Mouse (Mus musculus) megakaryocyte-erythroid progenitor cell, adult 5-6 weeks (primary cell): Measurements from ENCODE around the gene Camta2. TPM values are rescaled to one million over a fixed set of nuclear protein-coding genes. Genes with fewer than 3 reads are reported as not detected.

ENCODE experiments used
- ATAC-seq: replicated peaks from 2 replicates; pipeline ENCODE4 v1.8.0; 2016; ENCODE audit warnings: mild to moderate bottlenecking, inconsistent platforms; ENCODE audit not compliant: severe bottlenecking, poor library complexity, low FRiP score, low TSS enrichment
- total RNA-seq, 2 experiments: library from RNA; stranded (forward) in 1 of 2; stranded (reverse) in 1 of 2; fragments of 200-1000, 215-1000 nt in 1 of 2; fragments of >200 nt in 1 of 2; fragmentation: Nextera tagmentation in 1 of 2; gene quantifications; 2 replicates each; pipeline ENCODE4 v1.2.3; 2014 to 2017

The Camta2 gene
- total RNA-seq, 2 experiments from 2014 or later = 7.1 to 17.4 TPM

DNA sequence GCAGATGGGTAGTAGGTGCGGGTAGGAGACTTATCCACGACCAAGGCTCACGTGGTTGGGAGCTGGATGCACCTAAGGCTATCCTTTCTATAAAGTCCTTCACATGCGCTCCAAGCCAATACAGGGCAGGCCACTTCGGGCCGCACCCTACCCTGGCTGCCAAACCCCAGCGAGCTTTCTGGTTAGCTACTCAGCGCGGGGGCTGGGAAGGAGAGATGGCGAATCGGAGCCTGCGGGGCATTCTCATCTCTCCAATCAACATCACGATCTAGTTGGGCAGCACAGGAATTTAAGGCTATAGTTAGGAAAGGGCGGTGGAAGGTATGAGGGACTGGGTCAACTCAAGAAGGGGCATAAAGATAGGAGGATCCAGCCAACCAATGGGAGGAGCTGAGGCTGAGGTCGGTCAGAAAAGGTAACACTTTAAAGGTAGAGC, 19.6 kb downstream of the Camta2 start:
- ATAC-seq = no peak

- ATAC-seq = no peak
These were observed 20.4 kb downstream of the Camta2 start for GRCm38 (mm10) chr11:70667271-70668150.

DNA sequence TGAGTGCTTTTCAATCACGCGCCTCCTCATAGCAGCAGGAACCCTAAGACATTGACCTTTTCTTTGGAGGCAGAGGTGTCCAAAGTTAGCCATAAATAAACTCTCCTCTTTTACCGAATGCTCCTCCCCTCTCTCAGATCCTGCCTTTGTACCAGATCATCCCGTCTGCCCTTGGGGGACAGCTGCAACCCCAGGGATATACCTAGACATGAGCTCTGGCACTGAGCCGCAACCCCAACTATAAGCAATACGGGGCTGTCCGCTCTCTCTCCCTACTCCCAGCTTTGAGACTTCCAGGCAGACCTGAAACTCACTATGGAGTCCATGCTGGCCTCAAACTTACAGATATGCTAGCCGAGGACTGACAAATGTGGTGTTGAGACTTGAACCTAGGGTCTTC, 21.2 kb downstream of the Camta2 start:
- ATAC-seq = no peak

- no peak for ATAC-seq
These were observed 23.2 kb downstream of the Camta2 start for GRCm38 (mm10) chr11:70664741-70665140.

DNA sequence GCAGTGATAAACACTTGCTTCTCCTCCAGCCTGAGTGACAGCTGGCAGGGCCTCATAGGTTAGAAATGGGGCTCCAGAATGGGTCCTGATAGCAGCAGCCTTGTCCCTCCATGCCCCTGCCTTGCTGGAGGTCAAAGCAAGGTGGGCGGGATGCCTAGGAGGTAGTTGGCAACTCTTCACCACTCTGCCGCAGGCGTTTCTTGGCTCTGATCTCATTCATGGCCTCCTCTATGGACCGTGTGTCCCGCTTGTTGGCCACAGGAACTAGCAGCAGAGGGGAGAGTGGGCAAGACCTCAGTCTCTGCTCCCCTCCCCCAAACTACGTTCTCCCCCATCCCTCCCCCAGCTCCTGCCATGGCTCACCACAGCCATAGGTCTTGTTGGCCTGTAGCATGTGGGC, 23.9 kb downstream of the Camta2 start:
- no peak for ATAC-seq

DNA sequence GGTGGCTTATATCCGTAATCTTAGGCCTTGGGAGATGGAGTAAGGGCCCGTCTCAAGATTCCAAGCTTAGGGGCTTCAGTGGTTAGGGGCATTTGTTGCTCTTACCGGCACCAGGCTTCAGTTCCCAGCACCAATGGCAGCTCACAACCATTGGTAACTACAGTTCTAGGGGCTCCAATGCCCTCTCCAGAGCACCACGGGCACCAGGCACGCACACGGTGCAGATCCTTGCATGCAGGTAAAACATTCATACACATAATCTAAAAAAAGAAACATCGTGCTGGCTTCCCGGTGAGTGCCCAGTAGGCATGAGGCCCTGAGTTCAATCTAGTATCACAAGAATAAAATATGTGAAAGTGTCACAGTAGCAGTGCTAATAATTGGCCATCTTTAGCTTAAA, 24.8 kb downstream of the Camta2 start:
- no peak for ATAC-seq

DNA sequence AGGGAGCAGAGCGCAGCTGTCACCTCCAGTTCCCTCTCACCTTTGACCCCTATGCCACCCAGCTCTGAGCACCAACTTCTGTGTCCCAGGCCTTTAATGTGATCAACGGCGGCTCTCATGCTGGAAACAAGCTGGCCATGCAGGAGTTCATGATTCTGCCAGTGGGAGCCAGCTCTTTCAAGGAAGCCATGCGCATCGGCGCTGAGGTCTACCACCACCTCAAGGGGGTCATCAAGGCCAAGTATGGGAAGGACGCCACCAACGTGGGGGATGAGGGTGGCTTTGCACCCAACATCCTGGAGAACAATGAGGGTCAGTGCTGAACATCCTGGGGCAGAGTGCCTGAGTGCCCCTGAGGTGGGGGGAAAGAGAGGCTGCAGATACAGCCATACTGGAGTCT, 27.3 kb downstream of the Camta2 start:
- ATAC-seq = no peak

DNA sequence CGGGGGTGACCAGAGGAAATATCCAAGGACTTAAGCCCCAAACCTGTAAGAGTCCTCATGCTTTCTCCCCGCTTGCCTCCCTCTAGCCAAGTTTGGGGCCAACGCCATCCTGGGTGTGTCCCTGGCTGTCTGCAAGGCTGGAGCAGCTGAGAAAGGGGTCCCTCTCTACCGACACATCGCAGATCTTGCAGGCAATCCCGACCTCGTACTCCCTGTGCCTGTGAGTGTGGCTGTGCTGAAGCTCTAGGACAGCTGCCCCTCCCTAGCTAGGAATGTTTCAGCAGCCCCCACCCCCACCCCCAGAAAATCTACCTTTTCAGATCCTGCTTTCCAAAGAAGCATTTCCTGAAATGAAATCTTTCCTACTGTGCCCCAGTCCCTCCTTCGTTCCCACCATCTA, 29.0 kb downstream of the Camta2 start:
- no peak for ATAC-seq

DNA sequence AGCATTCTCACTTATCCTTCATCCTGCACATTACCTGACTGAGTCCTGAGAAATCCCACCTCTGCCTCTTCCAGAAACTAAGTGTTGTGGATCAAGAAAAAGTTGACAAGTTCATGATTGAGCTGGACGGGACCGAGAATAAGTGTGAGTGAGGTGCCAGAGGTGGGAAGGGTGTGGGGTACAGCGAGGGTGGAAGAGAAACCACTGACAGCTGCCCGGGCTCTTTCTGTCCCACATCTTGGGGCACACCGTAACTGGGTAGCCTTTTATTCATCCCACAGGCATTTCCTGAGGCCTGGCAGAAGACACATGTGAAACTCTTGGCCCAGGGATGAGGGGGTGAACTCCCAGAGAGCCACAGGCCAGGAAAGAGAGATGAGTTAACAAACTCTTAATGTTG, 29.4 kb downstream of the Camta2 start:
- ATAC-seq = no peak

GRCm38 (mm10) chr11:70657991-70658390, 29.9 kb downstream of the Camta2 start:
- ATAC-seq = no peak

DNA sequence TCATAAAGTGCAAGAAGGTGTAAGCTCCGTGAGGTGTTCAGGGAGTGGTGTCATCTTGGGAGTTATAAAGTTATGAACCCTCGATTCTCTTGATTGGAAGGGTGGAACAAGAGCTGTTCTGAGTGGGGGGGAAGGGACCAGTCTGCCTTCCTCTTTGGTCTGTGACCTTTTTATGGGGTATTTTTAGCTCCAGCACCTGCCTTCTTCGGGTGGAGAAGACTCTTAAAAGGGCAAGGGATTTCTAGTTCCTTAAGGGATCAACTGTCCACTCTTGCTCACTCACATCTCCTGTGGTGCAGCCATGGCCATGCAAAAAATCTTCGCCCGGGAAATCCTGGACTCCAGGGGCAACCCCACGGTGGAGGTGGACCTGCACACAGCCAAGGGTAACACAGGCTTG, 30.3 kb downstream of the Camta2 start:
- ATAC-seq = no peak

GRCm38 (mm10) chr11:70656964-70657363, 30.9 kb downstream of the Camta2 start, which contains the start of gene Eno3:
Eno3 (plus strand) TSS chr11:70657202.
- ATAC-seq = no peak

DNA sequence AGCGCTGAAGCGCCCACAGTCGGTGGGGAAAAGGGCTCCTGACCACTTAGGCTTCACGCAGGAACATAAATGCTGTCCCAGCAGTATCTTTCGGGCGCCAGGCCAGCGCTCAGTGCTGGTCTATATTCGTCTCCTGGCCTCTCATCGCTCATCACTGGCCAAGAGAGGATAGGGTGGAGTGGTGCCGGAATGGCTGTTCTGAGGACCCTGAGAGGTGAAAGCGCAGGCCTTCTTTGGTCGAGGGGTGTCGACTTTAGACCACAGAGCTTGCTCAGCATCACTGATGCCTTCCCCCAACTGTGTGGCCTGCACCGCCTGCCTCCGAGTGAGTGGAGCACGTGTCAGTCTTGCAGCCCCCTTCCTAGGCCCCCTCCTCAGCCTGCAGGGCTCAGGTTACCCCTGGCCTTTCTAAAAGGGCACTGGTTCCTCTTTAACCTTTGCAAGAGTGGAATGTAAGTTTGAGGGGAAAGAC, 31.4 kb downstream of the Camta2 start:
- ATAC-seq = no peak

DNA sequence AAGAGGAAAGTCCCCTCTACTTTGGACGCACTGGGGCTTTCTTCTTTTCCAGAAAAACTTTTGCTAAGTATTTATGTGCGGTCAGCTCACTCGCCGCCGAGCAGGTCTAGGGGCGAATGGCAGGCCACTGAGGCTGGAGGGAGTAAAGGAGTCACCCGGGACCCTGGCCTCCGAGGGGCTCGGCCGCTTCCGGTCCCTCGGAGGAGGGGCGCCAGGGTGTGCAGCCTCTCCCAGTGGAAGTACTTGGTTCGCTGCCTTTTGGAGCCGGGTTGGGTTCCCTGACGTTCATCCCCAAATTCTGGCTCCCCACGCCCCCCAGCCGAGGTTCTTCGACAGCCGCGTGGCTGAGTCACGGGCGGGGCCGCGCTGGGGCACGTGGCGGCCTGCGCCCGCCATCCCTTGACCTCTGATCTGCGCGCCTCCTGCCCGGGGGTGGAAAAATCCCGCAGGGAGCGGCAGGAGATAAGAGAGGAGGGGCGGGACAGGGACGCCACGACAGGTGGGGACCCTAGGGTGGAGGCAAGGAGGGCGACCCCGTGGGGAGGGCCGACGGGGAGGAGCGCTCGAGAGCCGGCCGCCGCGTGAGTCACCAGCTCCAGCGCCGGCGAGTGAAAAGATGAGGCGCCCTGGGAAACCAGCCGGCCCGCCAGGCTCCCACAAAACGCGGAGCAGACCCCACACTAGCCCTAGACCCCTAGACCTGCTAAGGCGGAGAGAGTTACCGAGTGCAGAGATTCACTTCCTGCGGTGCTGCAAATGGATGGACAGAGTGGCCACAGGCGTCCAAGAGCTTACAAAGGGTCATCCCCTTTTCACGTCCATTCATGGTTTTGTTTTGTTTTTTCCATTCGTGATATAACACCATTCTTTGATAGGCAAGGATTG, 32.1 kb downstream of the Camta2 start:
- ATAC-seq = no peak

- peak; percentile 33 for ATAC-seq
These were observed 32.9 kb downstream of the Camta2 start for GRCm38 (mm10) chr11:70654923-70655570.

GRCm38 (mm10) chr11:70654198-70654922, 33.5 kb downstream of the Camta2 start, which contains the start of gene Pfn1:
Pfn1 (minus strand) TSS chr11:70654644.
- peak; percentile 47 for ATAC-seq

DNA sequence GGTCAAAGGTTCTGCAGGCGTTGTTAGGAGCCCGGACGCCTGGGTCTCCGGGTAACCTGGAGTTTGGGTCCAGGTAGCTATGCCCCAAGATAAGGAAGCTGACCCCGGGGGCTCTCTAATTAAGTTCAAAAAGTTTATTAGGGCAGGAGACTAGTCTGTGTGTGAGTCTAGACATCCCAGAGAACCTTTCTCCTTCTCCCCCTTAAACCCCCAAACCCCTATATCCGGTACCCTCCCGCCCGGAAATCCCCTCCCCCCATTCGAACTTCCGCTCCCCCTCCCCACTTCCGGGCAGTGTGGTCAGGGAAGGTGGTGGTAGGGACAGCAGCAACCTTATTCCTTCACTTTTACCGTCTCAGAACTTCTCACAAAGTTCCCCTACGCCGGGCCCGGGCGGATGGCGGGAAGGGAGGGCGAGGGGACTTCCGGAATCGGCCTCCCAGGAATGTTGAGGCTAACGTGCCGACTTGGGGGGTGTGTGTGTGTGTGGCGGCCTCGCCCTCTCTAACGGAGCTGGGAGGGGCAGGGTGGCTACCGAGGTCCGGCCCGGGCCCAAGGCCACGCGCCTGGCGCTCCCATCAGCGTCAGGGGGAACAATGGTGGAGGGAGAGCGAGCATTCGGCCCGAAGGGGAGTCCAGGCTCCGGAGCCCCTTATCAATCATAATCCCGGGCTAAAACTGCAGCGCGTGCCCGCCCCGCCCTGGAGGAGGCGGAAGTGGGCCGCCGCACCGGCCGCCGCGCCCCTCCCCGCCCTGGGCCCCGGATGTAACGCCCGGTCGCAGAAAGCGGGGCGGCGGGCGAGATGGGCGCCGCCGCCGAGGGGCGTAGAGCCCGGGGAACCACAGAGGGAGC, 34.3 kb downstream of the Camta2 start:
- ATAC-seq = 0 out of 2 replicates have a peak, but pooled peaks have one; percentile 8

DNA sequence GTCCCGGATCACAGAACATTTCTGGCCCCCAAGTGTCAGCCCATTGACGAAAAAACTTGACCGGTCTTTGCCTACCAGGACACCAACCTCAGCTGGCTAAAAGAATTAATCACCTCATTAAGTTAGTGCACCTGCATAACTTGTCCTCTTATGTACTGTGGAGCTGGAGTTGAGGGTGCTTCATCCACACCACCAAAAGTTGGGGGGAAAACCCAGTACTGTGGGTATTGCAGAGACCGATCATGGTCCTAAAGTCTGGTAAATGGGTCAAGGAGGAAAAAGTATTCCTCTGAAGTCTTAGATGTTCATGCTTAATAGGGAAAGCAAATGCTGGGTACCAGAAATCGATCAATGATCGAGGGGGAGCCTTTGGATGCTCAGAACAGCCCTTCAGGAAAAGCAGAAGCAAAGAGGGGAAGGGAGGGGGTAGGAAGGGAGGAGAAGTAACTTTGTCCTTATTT, 35.0 kb downstream of the Camta2 start:
- no peak for ATAC-seq
